Mouse (Mus musculus) hindbrain, embryonic 10.5 days (tissue): ENCODE data around the gene Rspo4. TPM values are rescaled to one million over a fixed set of nuclear protein-coding genes. Genes with fewer than 3 reads are reported as not detected.

Experiments
- DNase-seq: peaks from one replicate; pipeline ENCODE4 v3.0.0-alpha.2; 2017; ENCODE audit warnings: low spot score
- H3K27ac ChIP-seq: fragments of 300-500 bp; sonication (generic); 2 replicates; pipeline ENCODE4 v1.5.1; 2016; ENCODE audit warnings: mild to moderate bottlenecking, moderate library complexity
- H3K27me3 ChIP-seq: fragments of 300-500 bp; sonication (generic); 2 replicates; pipeline ENCODE4 v1.6.1; 2016; ENCODE audit warnings: mild to moderate bottlenecking; ENCODE audit not compliant: poor library complexity, insufficient read depth, severe bottlenecking
- H3K36me3 ChIP-seq: fragments of 300-500 bp; sonication (generic); 2 replicates; pipeline ENCODE4 v1.6.1; 2016; ENCODE audit warnings: mild to moderate bottlenecking, moderate library complexity
- H3K4me1 ChIP-seq: fragments of 300-500 bp; sonication (generic); replicated peaks from 2 replicates; pipeline ENCODE4 v1.6.1; 2016; ENCODE audit warnings: mild to moderate bottlenecking
- H3K4me3 ChIP-seq: fragments of 300-500 bp; sonication (generic); 2 replicates; pipeline ENCODE4 v1.5.1; 2016; ENCODE audit warnings: mild to moderate bottlenecking, moderate library complexity
- H3K9me3 ChIP-seq: fragments of 300-500 bp; sonication (generic); 2 replicates; pipeline ENCODE4 v1.6.1; 2016; ENCODE audit warnings: mild to moderate bottlenecking, moderate library complexity
- WGBS: fragments of 180-500 bp; shearing (Covaris S2); methylation state at CpG from one replicate; pipeline ENCODE4 v1.1.7; 2016; 5-methylcytosine and 5-hydroxymethylcytosine counted together
- polyA plus RNA-seq: library from polyadenylated mRNA; unstranded; fragments of >200 nt; fragmentation: Nextera tagmentation; extraction: Ambion mirVana; gene quantifications from 2 replicates; pipeline ENCODE4 v1.2.1, GENCODE M21; 2016

The Rspo4 gene
- polyA plus RNA-seq, 1 experiment from 2014 or later: 1.3 TPM

DNA sequence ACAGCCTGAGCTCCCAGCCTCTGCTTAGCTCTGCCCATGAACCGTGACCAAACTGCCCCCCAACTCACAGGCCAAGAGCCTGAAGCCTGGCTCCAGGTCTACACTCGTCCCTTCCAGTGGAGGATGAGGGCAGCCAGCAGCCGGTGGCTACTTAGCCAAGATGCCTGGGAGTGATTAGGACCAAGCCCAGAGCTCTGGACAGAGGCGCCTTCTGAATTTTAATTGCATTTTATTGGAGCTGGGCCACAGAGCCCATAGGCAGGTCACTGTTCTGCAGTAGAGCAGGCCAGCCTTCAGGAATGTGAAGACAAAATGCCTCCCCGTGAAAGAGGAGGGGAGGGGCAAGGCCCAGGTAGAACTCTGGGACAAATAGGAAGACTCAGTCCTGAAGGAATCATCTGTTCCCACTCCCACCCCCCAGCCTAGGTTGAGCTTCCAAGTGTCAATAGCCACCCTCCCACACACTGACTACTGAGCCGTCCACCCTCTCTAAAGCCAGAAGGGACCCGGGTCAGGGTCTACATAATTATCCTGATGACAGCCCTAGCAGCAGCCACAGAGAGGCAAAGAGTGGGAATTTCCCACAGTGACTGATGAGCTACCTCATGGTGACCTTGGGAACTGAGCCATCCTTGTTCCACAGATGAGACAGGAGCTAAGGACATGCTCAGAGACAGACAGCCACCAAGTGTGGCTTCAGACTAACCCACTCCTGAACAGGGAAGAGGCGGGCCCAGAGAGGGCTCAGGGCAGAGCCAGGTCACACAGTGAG, 51.7 kb downstream of the Rspo4 start:
- no peaks in the 10 kb centered on the region for H3K36me3 ChIP-seq
- no peaks in the 10 kb centered on the region for H3K9me3 ChIP-seq
- peaks cover 20% of the 10 kb centered on the region for H3K4me1 ChIP-seq
- no peak overlapping the region for H3K27ac ChIP-seq
- 70% methylated on average over 8 of the region's 8 CpGs for WGBS
- H3K4me3 ChIP-seq: no peak overlapping the region
- DNase-seq: no peak
- H3K27me3 ChIP-seq: no peaks in the 10 kb centered on the region; the same call in 1 of the 2 replicates

DNA sequence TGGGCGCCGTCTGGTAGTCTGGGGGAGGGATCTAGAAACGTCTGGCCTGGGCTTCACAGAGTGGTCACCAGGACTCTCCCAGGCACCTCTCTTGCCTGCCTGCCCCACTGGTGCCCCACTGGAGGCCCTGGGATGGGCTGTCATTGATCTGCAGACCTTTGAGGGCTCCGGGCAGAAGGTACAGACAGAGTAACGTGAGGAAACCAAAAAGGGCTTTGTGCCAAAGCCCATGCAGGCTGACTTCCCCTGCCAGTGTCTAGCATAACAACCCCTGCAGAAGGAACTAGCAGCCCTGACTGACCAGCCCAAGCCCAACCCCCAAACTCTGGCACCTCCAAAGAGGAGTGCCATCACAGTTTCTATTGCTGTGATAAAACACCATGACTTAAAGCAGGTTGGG, 53.2 kb downstream of the Rspo4 start:
- Histone ChIP-seq H3K27me3 (no peaks in the 10 kb centered on the region; the same call in 1 of the 2 replicates), H3K27ac (no peak overlapping the region), H3K4me1 (peaks cover 20% of the 10 kb centered on the region), H3K4me3 (no peak overlapping the region), H3K9me3 (no peaks in the 10 kb centered on the region), H3K36me3 (no peaks in the 10 kb centered on the region)
- 85% methylated on average over 5 of the region's 5 CpGs for WGBS
- DNase-seq: no peak

DNA sequence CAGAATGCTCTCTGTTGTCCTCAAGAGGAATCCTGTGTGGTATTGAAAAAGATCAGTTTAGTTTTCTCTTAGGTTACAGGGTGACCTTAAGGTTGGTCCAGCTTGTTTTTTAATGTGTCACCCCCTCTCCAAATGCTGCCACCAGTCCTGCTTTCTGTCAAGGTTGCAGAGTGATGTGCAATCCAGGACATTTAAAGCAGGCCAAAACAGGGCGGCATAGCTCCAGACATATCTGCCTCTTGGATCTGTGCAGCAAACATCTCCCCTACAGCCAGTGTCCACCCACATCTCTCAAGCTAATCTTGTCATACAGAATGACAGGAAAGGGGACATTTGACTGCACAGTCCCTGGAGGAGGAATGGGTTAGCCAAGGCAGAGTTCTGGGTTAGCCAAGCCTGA, 55.4 kb downstream of the Rspo4 start:
- H3K27ac ChIP-seq: no peak overlapping the region
- peaks cover 19% of the 10 kb centered on the region for H3K4me1 ChIP-seq
- H3K4me3 ChIP-seq: no peak overlapping the region
- H3K27me3 ChIP-seq: no peaks in the 10 kb centered on the region; the same call in 1 of the 2 replicates
- WGBS: 95% methylated on average over 1 of the region's 1 CpGs
- no peaks in the 10 kb centered on the region for H3K9me3 ChIP-seq
- no peaks in the 10 kb centered on the region for H3K36me3 ChIP-seq
- no peak for DNase-seq

DNA sequence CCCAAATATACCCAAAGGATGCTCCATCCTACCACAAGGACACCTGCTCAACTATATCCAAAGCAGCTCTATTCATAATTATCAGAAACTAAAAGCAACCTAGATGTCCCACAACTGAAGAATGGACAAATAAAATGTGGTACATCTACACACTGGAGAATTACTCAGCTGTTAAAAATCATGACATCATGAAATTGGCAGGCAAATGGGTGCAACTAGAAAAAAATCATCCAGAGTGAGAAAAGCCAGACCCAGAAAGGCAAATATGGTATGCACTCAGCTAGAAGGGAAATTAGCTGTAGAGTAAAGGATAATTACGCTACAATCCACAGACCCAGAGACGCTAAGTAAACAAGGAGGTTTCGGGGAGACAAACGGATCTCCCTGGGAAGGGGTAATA, 58.1 kb downstream of the Rspo4 start:
- no peak overlapping the region for H3K27ac ChIP-seq
- H3K4me3 ChIP-seq: no peak overlapping the region
- no peak for DNase-seq
- 0 out of 2 replicates have a peak, but pooled peaks cover 16% of the 10 kb centered on the region for H3K4me1 ChIP-seq
- WGBS: 86% methylated on average over 4 of the region's 4 CpGs
- no peaks in the 10 kb centered on the region for H3K36me3 ChIP-seq
- H3K9me3 ChIP-seq: no peaks in the 10 kb centered on the region
- no peaks in the 10 kb centered on the region; the same call in 1 of the 2 replicates for H3K27me3 ChIP-seq

DNA sequence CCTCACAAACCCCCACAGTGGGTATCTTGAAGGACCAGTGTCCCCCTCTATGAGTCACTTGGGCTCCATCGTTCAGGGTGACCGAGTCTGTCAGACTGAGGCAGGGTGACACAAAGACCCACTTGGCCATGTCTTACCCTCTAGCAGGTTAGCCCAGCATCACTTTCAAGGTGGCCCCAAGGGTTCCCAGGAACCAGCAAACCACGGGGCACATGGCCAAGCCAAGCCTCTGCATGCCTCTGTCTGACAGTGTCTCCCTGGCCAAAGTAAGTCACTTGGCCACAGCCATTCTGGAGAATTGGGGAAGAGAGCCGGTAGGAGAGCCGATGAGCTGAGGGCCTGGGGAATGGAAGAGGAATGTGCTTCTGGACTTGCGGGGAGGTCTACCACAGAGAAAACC, 60.5 kb downstream of the Rspo4 start:
- Histone ChIP-seq H3K27me3 (no peaks in the 10 kb centered on the region; the same call in 1 of the 2 replicates), H3K27ac (0 out of 2 replicates have a peak overlapping the region, but pooled peaks have one; percentile 2), H3K4me3 (no peak overlapping the region), H3K36me3 (no peaks in the 10 kb centered on the region), H3K4me1 (0 out of 2 replicates have a peak, but pooled peaks cover 16% of the 10 kb centered on the region), H3K9me3 (no peaks in the 10 kb centered on the region)
- 88% methylated on average over 6 of the region's 6 CpGs for WGBS
- no peak for DNase-seq

DNA sequence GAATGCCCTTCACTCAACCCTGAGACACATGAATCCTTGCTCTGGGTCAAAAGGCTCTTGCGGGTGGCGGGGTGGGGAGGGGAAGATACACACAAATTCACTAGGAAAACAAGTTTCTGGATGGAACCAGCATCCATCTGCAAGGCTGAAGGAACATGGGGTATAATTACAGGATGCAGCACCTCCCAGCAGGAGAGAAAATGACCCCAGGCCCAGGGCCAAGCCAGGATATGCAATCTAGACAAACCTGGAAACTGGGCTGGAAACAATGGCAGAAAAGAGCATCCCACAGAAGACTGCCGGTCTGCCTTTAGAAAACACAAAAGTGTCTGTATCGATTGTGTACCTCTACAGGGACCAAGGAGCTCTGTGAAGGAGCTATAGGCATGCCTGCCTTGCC, 61.2 kb downstream of the Rspo4 start:
- Histone ChIP-seq H3K27me3 (no peaks in the 10 kb centered on the region), H3K9me3 (no peaks in the 10 kb centered on the region), H3K4me3 (no peak overlapping the region), H3K27ac (no peak overlapping the region), H3K4me1 (0 out of 2 replicates have a peak, but pooled peaks cover 16% of the 10 kb centered on the region), H3K36me3 (no peaks in the 10 kb centered on the region)
- 61% methylated on average over 4 of the region's 4 CpGs for WGBS
- no peak for DNase-seq

DNA sequence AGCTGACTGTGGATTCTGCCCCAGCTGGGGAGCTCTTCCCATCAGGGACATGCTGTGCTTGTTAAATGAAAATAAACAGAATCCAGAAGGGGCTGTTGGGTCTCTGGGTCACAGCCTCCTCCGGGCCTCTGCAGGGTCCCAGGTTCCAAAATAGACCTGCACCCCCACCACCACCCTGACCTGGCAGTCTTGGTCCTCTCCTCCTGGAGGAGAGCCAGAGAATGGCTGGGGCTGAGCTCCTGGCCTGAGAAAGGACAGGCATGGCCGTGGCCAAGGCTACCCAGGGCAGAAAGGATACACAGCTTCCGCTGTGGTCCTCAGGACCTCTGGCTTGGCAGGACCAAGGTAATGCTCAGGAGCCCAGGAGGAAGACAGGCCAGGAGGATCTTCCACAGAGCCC, 61.9 kb downstream of the Rspo4 start:
- no peaks in the 10 kb centered on the region for H3K27me3 ChIP-seq
- DNase-seq: no peak
- H3K36me3 ChIP-seq: no peaks in the 10 kb centered on the region
- H3K4me3 ChIP-seq: no peak overlapping the region
- H3K9me3 ChIP-seq: no peaks in the 10 kb centered on the region
- no peak overlapping the region for H3K27ac ChIP-seq
- 70% methylated on average over 3 of the region's 3 CpGs for WGBS
- H3K4me1 ChIP-seq: 0 out of 2 replicates have a peak, but pooled peaks cover 16% of the 10 kb centered on the region

DNA sequence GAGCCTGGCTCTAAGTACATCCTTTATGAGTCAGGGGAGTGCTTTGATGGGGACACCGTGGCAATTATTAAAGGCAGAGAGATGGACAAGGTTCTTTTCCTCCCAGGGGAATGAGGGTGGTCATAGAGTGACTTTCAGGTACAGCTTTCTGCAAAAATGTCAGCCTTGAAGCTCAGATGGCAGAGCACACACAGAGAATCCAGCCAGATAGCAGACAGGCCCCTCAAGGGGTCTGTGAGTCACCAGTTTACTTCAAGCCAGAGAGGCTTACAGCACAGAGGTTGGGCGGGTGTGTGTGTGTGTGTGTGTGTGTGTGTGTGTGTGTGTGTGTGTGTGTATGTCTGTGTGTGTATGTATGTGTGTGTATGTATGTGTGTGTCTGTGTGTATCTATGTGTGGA, 64.3 kb downstream of the Rspo4 start:
- WGBS: 79% methylated on average over 2 of the region's 2 CpGs
- no peaks in the 10 kb centered on the region for H3K36me3 ChIP-seq
- H3K27ac ChIP-seq: no peak overlapping the region
- no peak overlapping the region for H3K4me3 ChIP-seq
- H3K4me1 ChIP-seq: peaks cover 29% of the 10 kb centered on the region
- DNase-seq: no peak
- H3K27me3 ChIP-seq: no peaks in the 10 kb centered on the region
- no peaks in the 10 kb centered on the region for H3K9me3 ChIP-seq

DNA sequence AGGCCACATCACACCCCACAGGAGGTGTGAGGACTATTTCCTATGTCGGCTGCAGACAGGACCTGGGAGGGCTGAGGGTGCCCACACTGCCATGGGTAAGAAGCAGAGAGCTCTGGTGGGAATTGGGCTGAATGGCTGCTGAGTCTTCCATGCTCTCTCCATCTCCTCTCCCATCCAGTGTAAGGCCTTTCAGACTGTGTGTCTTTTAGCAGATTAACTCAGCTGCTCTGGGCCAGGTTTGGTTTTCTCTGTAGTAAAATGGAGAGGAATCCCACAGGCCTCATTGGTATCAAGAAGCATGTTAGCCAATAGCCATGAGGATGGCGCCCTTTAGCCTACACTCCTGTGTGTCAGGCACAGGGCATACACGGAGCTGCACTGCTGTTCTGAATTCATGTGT, 66.7 kb downstream of the Rspo4 start:
- Histone ChIP-seq H3K36me3 (no peaks in the 10 kb centered on the region), H3K27ac (no peak overlapping the region), H3K4me3 (no peak overlapping the region), H3K4me1 (peaks cover 17% of the 10 kb centered on the region), H3K27me3 (no peaks in the 10 kb centered on the region), H3K9me3 (no peaks in the 10 kb centered on the region)
- no peak for DNase-seq
- WGBS: 71% methylated on average over 3 of the region's 3 CpGs

DNA sequence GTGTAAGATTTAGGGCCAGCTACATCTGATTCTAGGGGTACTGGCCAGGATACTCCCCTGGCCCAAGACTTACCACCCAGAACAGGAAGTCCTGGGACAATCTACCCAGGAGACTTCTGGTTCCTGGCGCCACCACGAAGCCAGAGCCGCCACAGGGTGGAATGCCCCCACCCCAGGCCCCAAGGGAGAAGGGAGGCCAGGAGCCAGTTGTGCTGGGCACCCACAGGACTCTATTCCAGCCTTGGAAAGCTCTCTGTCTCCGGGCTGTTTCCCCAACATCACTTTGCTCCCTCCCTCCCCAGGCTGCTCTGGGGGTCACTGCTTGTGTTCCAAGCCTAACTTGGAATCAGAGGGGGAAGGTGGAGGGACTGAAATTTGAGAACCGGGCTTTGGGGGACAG, 67.8 kb downstream of the Rspo4 start:
- WGBS: 54% methylated on average over 5 of the region's 5 CpGs
- peak overlapping the region; percentile 70 for H3K27ac ChIP-seq

DNA sequence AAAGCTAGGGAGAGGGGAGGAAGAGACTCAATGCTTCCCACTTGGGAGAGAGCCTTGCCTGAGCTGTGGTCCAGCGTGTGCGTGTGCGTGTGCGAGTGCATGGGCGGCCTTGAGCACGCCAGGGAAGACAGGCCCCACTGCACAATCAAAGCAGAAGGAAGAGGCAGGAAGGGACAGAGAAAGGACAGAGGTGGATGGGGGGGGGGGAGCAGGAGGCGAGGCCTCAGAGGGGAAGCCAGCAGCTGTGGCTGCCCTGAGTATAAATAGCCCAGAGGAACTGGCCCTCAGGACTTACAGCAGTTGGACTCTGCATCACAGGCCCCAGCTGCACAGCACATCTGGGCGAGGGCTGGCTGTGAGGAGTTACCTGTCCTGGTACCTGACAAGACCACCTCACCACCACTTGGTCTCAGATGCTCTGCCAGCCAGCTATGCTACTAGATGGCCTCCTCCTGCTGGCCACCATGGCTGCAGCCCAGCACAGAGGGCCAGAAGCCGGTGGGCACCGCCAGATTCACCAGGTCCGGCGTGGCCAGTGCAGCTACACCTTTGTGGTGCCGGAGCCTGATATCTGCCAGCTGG, 68.3 kb downstream of the Rspo4 start, which contains the start of gene Angpt4:
Gene Angpt4 (plus strand): TSS at position 292 of the 582 bp plus-strand sequence.
- Histone ChIP-seq H3K36me3 (no peaks in the 10 kb centered on the region), H3K4me1 (peaks cover 17% of the 10 kb centered on the region), H3K4me3 (no peak within 1 kb of the TSS), H3K27ac (peak within 1 kb of the TSS; percentile 70), H3K27me3 (no peaks in the 10 kb centered on the region), H3K9me3 (no peaks in the 10 kb centered on the region)
- 67% methylated on average over 12 of the region's 13 CpGs for WGBS
- no peak for DNase-seq

More for the DNA sequence above, 67.8 kb downstream of the Rspo4 start:
- Histone ChIP-seq H3K27me3 (no peaks in the 10 kb centered on the region), H3K36me3 (no peaks in the 10 kb centered on the region), H3K4me1 (peaks cover 14% of the 10 kb centered on the region), H3K9me3 (no peaks in the 10 kb centered on the region), H3K4me3 (no peak overlapping the region)
- no peak for DNase-seq

DNA sequence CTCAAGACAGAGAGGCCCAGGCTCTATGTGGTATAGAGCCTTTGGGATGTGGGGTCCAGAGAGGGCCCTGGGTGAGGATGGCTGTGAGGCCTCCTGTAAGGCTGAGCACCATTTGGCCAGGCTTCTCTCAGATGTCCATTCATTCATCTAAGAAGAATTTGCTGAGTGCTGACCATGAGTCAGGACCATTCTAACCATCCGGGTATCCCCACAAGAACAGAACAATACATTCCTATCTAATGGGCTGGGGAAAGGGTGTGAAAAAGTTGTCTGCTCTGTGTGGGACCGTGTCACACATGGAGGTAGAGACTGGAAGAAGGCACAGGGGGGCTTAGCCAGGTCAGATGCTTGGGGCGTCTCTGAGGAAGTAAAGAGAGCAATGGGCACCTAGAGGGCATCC, 69.0 kb downstream of the Rspo4 start:
- no peak overlapping the region for H3K27ac ChIP-seq
- no peaks in the 10 kb centered on the region for H3K27me3 ChIP-seq
- no peaks in the 10 kb centered on the region for H3K36me3 ChIP-seq
- WGBS: 88% methylated on average over 3 of the region's 3 CpGs
- peaks cover 25% of the 10 kb centered on the region for H3K4me1 ChIP-seq
- no peaks in the 10 kb centered on the region for H3K9me3 ChIP-seq
- no peak for DNase-seq
- H3K4me3 ChIP-seq: no peak overlapping the region

DNA sequence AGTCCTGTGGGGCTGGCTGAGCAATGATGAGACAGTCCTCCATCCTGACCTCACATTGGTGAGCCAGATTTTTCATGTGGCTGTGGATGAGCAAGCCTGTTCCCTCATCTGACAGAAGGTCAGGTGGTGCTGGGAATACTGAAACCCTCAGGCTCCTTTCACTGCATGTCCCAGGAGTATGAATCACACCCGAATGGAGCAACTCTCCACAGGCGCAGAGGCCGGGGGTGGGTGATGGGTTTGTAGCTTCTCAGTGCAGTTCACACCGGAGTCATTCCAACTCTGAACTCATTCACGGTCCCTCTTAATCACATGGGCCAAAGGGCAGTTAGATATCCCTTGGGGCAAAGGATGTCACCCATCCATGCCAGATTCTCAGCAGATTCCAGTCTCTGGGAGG, 71.4 kb downstream of the Rspo4 start:
- H3K27me3 ChIP-seq: peaks cover 6% of the 10 kb centered on the region; the same call in 1 of the 2 replicates
- WGBS: 86% methylated on average over 5 of the region's 5 CpGs
- H3K9me3 ChIP-seq: no peaks in the 10 kb centered on the region
- DNase-seq: no peak
- no peak overlapping the region for H3K27ac ChIP-seq
- H3K4me1 ChIP-seq: peaks cover 29% of the 10 kb centered on the region
- H3K4me3 ChIP-seq: no peak overlapping the region
- no peaks in the 10 kb centered on the region for H3K36me3 ChIP-seq
